Mouse (Mus musculus) thymus, adult 2 months (tissue): ENCODE measurements around the gene Gm20388.

Experiments used
- CTCF ChIP-seq: fragments of 200-500 bp; IDR thresholded peaks from 2 replicates; pipeline ENCODE4 v1.5.1; 2012; ENCODE audit warnings: mild to moderate bottlenecking, control low read depth, low read length, moderate library complexity, borderline replicate concordance; ENCODE audit not compliant: control insufficient read depth, poor library complexity, insufficient read depth; ENCODE audit errors: extremely low read depth
- POLR2A ChIP-seq: fragments of 200-500 bp; IDR thresholded peaks from 2 replicates; pipeline ENCODE4 v1.6.1; 2012; ENCODE audit warnings: mild to moderate bottlenecking, low read length, control low read depth, moderate library complexity; ENCODE audit not compliant: control insufficient read depth, poor library complexity, insufficient read depth; ENCODE audit errors: extremely low read depth

DNA sequence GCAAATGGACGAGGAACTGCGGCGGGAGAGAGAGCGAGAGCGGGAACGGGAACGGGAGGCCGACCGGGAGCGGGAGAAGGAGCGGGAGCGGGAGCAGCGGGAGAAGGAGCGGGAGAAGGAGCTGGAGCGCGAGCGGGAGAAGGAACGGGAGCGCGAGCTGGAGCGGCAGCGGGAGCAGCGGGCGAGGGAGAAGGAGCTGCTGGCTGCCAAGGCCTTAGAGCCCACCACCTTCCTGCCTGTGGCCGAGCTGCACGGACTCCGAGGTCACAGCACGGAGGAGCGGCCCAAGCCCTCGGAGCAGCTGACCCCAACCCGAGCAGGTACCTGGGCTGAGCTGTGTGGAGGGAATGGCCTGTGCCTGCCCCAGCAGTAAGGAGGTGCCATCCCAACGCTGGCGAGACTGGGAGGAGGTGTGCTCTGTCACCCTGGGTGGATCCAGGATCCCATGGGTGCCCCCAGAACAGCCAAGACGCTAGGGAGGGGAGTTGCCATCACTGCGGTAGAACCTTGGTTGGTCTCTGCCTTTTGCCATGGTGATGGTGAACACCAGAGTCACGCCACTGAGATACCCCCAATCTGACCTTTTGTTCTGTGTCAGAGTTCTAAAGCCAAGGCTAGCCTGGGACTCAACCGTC, 657.6 kb downstream of the Gm20388 start:
- TF ChIP-seq CTCF (no peak), POLR2A (no peak)
